Mouse (Mus musculus) liver, adult 2 months (tissue): Measurements from ENCODE around the gene Klhl26. TPM values are rescaled to one million over a fixed set of nuclear protein-coding genes. Genes with fewer than 3 reads are reported as not detected.

Experiments used
- DNase-seq: peaks from one replicate; pipeline ENCODE4 v3.0.0-alpha.2; 2011; ENCODE audit warnings: low read depth, low spot score; ENCODE audit errors: extremely low read depth
- H3K27ac ChIP-seq: fragments of 200-500 bp; replicated peaks from 2 replicates; pipeline ENCODE4 v1.5.1; 2012; ENCODE audit warnings: low read depth, mild to moderate bottlenecking, control low read depth, inconsistent platforms, low read length; ENCODE audit not compliant: insufficient read depth
- H3K27me3 ChIP-seq: fragments of 200-500 bp; 2 replicates; pipeline ENCODE4 v1.6.1; 2012; ENCODE audit warnings: mild to moderate bottlenecking, moderate library complexity, low read length, inconsistent platforms; ENCODE audit not compliant: control insufficient read depth, insufficient read depth
- H3K36me3 ChIP-seq: fragments of 200-500 bp; 2 replicates; pipeline ENCODE4 v1.6.1; 2012; ENCODE audit warnings: low read length, inconsistent platforms; ENCODE audit not compliant: control insufficient read depth, insufficient read depth
- H3K4me1 ChIP-seq: fragments of 200-500 bp; 2 replicates; pipeline ENCODE4 v1.6.1; 2011; ENCODE audit warnings: low read length; ENCODE audit not compliant: control insufficient read depth, insufficient read depth
- H3K4me3 ChIP-seq: fragments of 200-500 bp; 2 replicates; pipeline ENCODE4 v1.5.1; 2011; ENCODE audit warnings: low read depth, mild to moderate bottlenecking, control low read depth, low read length, moderate library complexity; ENCODE audit not compliant: insufficient read depth
- H3K79me2 ChIP-seq: fragments of 200-500 bp; 2 replicates; pipeline ENCODE4 v1.6.1; 2012; ENCODE audit warnings: inconsistent platforms, mild to moderate bottlenecking, low read length, moderate library complexity; ENCODE audit not compliant: control insufficient read depth, insufficient read depth
- H3K9ac ChIP-seq: fragments of 200-500 bp; 2 replicates; pipeline ENCODE4 v1.6.1; 2012; ENCODE audit warnings: low read depth, mild to moderate bottlenecking, control low read depth, inconsistent platforms, low read length
- CTCF ChIP-seq: fragments of 200-500 bp; IDR thresholded peaks from 2 replicates; pipeline ENCODE4 v1.5.1; 2011; ENCODE audit warnings: low read depth, low read length, control low read depth
- POLR2A ChIP-seq: fragments of 200-500 bp; IDR thresholded peaks from 2 replicates; pipeline ENCODE4 v1.6.1; 2011; ENCODE audit warnings: low read length, control low read depth; ENCODE audit not compliant: insufficient read depth; ENCODE audit errors: extremely low read depth
- WGBS: fragments of 180-500 bp; shearing (Covaris S2); methylation state at CpG from one replicate; pipeline ENCODE4 v1.1.7; 2018; 5-methylcytosine and 5-hydroxymethylcytosine counted together
- polyA plus RNA-seq: library from polyadenylated mRNA; depleted of rRNA; stranded (reverse); fragments of >200 nt; gene quantifications from 2 replicates; pipeline ENCODE4 v1.2.3, GENCODE M21; 2012
- total RNA-seq: library from RNA; depleted of rRNA; stranded (reverse); fragments of >200 nt; gene quantifications from 2 replicates; pipeline ENCODE4 v1.2.3, GENCODE M21; 2014

The Klhl26 gene
- total and polyA plus RNA-seq, 2 experiments = 4.5 to 13.7 TPM

DNA sequence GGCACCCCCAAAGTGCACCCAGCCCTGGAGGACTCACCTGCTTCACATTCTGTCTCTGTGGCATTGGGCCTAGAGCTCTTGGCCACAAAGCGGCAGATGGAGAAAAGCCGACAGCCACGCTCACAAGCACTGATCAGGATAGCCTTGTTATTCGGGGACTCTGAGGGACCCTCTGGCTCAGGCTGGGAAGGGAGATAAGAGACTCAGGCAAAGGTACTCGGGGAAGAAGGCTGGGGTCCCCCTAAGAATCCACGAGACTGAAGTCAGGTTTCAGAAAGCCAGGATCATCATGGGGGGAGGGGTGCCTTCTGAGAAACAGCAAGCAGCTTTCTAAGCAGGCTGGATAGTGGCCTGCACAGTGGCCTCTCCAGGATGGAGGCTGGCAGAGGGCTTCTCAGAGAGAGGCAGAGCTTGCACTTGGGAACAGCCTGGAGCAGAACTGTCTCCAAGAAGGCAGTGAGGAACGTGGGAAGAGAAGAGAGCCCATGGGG, 9.5 kb upstream of the Klhl26 start:
- H3K79me2 ChIP-seq = no peaks in the 10 kb centered on the region
- no peak overlapping the region for H3K9ac ChIP-seq
- WGBS = 73% methylated on average over 7 of the region's 7 CpGs
- peaks cover 3% of the 10 kb centered on the region for H3K4me1 ChIP-seq
- TF ChIP-seq POLR2A = no peak
- TF ChIP-seq CTCF = no peak
- peaks cover 22% of the 10 kb centered on the region for H3K27me3 ChIP-seq
- no peak overlapping the region for H3K27ac ChIP-seq
- no peak overlapping the region for H3K4me3 ChIP-seq
- H3K36me3 ChIP-seq = no peaks in the 10 kb centered on the region
- DNase-seq = no peak

DNA sequence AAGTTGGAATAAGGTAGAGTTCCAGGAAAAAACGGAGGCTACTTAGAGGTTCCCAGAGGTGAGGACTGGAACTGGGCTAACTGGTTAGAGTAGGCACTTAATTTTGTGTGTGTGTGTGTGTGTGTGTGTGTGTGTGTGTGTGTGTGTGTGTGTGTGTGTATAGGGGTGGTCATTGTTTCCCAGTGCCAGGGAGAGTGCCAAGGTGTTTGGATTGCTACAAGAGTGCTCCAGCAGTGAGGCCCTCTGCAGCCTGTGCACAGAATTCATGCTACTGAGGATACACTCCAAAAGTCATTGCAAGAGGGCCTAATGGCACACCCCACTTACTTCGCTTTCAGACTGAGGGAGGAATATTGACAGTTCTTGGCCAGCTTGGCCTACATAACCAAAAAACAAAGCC, 6.2 kb upstream of the Klhl26 start:
- H3K4me3 ChIP-seq = no peak overlapping the region
- no peak for DNase-seq
- H3K27ac ChIP-seq = no peak overlapping the region
- peaks cover 6% of the 10 kb centered on the region for H3K27me3 ChIP-seq
- H3K4me1 ChIP-seq = peaks cover under 1% of the 10 kb centered on the region; the same call in 1 of the 2 replicates
- no peaks in the 10 kb centered on the region for H3K79me2 ChIP-seq
- 72% methylated on average over 2 of the region's 2 CpGs for WGBS
- no peak overlapping the region for H3K9ac ChIP-seq
- TF ChIP-seq POLR2A (no peak), CTCF (no peak)
- H3K36me3 ChIP-seq = no peaks in the 10 kb centered on the region

DNA sequence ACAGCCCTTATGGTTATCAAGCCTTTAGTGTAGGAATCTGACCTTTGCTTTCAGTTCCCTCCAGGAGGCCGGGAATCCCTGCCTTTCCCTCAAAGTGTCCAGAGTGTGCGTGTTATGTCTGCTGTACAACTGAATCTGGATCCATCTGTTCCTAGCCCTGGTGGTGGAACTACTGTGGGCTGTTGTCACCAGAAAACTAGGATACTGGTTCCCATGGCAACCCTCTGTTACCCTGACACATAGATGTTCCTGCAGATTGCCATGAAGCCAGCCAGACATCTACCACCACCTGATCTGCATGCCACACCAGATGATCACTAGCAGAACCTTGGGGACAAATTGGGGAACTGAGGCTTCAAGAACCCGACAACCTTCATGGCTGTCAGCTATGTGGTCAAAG, 5.1 kb upstream of the Klhl26 start:
- 79% methylated on average over 3 of the region's 3 CpGs for WGBS
- no peak overlapping the region for H3K4me3 ChIP-seq

DNA sequence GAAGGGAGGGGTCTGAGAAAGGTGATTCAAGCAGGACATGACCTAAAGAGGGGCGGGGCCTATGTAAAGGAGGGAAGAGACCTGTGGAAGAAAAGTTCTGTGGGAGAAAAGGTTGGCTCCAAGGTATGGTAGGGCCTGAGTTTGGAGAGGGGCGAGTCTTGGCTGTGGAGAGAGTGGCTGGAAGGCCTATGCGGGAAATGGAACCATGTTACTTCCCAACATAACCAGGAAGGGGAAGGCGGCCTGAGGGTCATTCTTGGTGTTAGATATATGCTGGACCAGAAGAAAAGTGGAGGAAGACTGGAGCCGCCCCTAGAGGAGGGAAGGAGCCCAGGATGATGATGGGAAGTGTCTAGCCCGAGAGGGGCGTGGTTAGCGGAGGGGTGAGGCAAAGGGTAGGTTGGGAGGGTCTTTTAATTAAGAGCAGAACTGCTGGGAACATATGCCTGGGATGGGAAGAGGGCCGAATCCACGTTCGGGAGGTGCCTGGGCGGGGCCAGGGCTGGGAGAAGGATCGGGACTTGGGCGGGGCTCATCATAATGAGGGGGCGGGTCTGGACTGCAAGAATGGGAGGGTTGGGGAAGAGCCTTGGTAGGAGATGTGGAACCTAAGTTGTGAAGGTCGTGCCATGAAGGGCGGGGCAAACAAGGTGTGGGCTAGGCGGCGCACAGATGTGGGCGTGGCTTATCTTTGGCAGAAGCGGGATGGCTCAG, 658 bp upstream of the Klhl26 start:
- H3K4me1 ChIP-seq = no peaks in the 10 kb centered on the region; the same call in 1 of the 2 replicates
- 9% methylated on average over 21 of the region's 21 CpGs for WGBS
- no peak overlapping the region for H3K27ac ChIP-seq
- H3K4me3 ChIP-seq = peak overlapping the region; percentile 97
- H3K9ac ChIP-seq = no peak overlapping the region
- H3K27me3 ChIP-seq = no peaks in the 10 kb centered on the region
- H3K79me2 ChIP-seq = peaks cover 13% of the 10 kb centered on the region; the same call in 1 of the 2 replicates
- DNase-seq = peak; percentile 35
- no peak for TF ChIP-seq POLR2A
- TF ChIP-seq CTCF = no peak
- H3K36me3 ChIP-seq = no peaks in the 10 kb centered on the region

More for the DNA sequence above, 5.1 kb upstream of the Klhl26 start:
- Histone ChIP-seq H3K36me3 (no peaks in the 10 kb centered on the region), H3K27ac (no peak overlapping the region), H3K79me2 (no peaks in the 10 kb centered on the region), H3K9ac (no peak overlapping the region), H3K27me3 (peaks cover under 1% of the 10 kb centered on the region), H3K4me1 (no peaks in the 10 kb centered on the region; the same call in 1 of the 2 replicates)
- TF ChIP-seq CTCF (no peak), POLR2A (no peak)
- DNase-seq = no peak

DNA sequence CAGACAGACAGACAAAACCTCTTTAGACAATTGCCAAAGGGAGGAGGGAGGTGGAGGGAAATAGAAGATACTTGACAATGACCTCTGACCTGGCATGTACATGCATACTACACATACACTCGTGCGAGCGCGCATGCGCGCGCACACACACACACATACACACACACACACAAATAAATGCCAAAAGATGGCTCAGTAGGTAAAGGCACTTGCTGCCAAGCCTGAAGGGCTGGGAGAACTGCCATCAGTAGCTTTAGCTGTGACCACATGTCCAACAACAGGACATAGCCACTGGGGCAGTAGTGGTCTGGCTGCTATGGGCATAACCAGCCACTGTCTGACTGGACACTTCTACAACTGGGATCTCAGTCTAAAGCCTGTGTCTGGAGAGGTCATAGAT, 4.9 kb downstream of the Klhl26 start:
- Histone ChIP-seq H3K27ac (no peak overlapping the region), H3K4me1 (peaks cover 20% of the 10 kb centered on the region), H3K9ac (no peak overlapping the region), H3K79me2 (peaks cover 17% of the 10 kb centered on the region; the same call in 1 of the 2 replicates), H3K27me3 (no peaks in the 10 kb centered on the region), H3K4me3 (no peak overlapping the region), H3K36me3 (no peaks in the 10 kb centered on the region)
- TF ChIP-seq POLR2A = no peak
- no peak for TF ChIP-seq CTCF
- no peak for DNase-seq
- WGBS = 99% methylated on average over 7 of the region's 7 CpGs

DNA sequence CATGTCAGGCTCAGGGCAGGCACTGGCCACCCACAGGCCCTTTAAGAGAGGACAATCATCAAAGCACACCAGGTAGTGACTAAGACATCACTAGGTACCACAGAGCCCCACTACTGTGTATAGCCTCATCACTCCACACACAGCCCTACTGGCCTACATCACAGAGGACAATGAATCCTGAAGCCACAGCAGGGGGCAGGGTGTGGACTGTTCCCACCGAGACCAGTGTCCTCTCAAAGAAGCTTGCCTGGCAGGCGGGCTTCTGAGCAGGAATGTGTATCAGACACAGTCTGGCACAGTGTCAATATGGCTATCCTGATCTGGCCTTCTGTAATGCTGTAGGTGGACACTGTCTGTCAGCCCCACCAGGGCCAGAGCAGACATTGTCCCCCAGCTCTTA, 6.8 kb downstream of the Klhl26 start:
- 77% methylated on average over 2 of the region's 2 CpGs for WGBS
- H3K4me1 ChIP-seq = peaks cover 21% of the 10 kb centered on the region
- no peak overlapping the region for H3K9ac ChIP-seq

More for the DNA sequence above, 6.8 kb downstream of the Klhl26 start:
- TF ChIP-seq POLR2A = no peak
- TF ChIP-seq CTCF = no peak
- H3K4me3 ChIP-seq = no peak overlapping the region
- H3K36me3 ChIP-seq = no peaks in the 10 kb centered on the region
- 0 out of 2 replicates have a peak overlapping the region, but pooled peaks have one; percentile 12 for H3K27ac ChIP-seq
- no peak for DNase-seq
- peaks cover 5% of the 10 kb centered on the region; the same call in 1 of the 2 replicates for H3K79me2 ChIP-seq
- H3K27me3 ChIP-seq = no peaks in the 10 kb centered on the region
